Mouse (Mus musculus) thymus, adult 2 months (tissue): ENCODE measurements around the gene Pou2f2.

Experiments used
- CTCF ChIP-seq: fragments of 200-500 bp; IDR thresholded peaks from 2 replicates; pipeline ENCODE4 v1.5.1; 2012; ENCODE audit warnings: mild to moderate bottlenecking, control low read depth, low read length, moderate library complexity, borderline replicate concordance; ENCODE audit not compliant: control insufficient read depth, poor library complexity, insufficient read depth; ENCODE audit errors: extremely low read depth
- POLR2A ChIP-seq: fragments of 200-500 bp; IDR thresholded peaks from 2 replicates; pipeline ENCODE4 v1.6.1; 2012; ENCODE audit warnings: mild to moderate bottlenecking, low read length, control low read depth, moderate library complexity; ENCODE audit not compliant: control insufficient read depth, poor library complexity, insufficient read depth; ENCODE audit errors: extremely low read depth

- TF ChIP-seq CTCF (no peak), POLR2A (no peak)
These were observed 122.6 kb downstream of the Pou2f2 start for GRCm38 (mm10) chr7:25056951-25057350.
